Mouse (Mus musculus): Measurements from ENCODE around the gene Rxra. TPM values are rescaled to one million over a fixed set of nuclear protein-coding genes. Genes with fewer than 3 reads are reported as not detected.

The Rxra gene
- polyA plus RNA-seq, 1 experiment from 2014 or later, result 7.6 TPM

DNA sequence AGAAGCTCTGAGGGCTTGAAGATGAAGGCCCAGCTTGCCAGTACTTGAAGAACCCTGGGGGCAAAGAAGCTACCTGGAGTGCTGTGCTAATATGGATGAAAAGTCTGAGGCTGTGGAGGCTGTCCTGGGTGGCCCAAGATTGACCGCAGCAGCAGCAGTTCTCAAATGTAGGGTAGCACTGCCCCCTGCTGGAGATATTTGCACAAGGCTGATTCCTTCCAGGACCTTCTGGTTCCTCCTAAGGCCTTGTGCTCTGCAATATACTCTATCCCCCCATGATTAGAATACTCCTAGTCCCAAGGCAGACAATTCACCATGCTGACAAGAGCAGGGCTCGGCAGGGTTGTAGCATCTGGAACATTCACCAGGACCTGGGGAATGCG lies 88.7 kb downstream of the Rxra start:
- Histone ChIP-seq H3K27me3 (ENCODE audit: low read depth, poor library complexity, severe bottlenecking) (no peaks in the 10 kb centered on the region; the same call in 1 of the 2 replicates), H3K36me3 (peaks cover 22% of the 10 kb centered on the region), H3K27ac (replicated peaks) (peak overlapping the region; percentile 50; the same call in 1 of the 2 replicates), H3K9me3 (replicated peaks) (no peaks in the 10 kb centered on the region), H3K4me1 (peaks cover 27% of the 10 kb centered on the region), H3K4me3 (no peak overlapping the region)
- 31% methylated on average over 3 of the region's 3 CpGs for WGBS
- peak; percentile 80 for DNase-seq (ENCODE audit: low spot score)

DNA sequence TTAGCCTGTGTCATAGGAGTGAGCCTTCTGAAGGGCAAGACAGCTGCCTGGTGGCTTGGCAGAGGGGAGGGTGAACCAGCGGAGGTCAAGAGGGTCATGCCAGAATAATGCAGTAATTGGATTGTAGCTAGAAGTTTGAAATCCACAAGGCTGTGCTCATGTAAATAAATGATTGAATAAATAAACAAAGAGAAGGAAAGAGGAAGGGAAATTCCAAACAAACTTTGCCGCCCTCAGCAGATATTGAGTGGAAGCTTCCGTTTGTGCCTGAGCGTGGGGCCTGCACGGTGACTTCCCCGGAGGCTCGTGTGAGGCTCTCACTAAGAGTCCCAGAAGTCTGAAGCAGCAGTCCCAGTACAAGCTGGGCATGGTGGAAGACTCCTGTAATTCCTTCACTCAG lies 91.5 kb downstream of the Rxra start:
- Histone ChIP-seq H3K9me3 (replicated peaks) (no peaks in the 10 kb centered on the region), H3K27ac (replicated peaks) (no peak overlapping the region), H3K4me1 (peaks cover 24% of the 10 kb centered on the region), H3K4me3 (no peak overlapping the region), H3K36me3 (no peaks in the 10 kb centered on the region), H3K27me3 (ENCODE audit: low read depth, poor library complexity, severe bottlenecking) (no peaks in the 10 kb centered on the region; the same call in 1 of the 2 replicates)
- no peak for DNase-seq (ENCODE audit: low spot score)
- WGBS, result 56% methylated on average over 7 of the region's 7 CpGs

DNA sequence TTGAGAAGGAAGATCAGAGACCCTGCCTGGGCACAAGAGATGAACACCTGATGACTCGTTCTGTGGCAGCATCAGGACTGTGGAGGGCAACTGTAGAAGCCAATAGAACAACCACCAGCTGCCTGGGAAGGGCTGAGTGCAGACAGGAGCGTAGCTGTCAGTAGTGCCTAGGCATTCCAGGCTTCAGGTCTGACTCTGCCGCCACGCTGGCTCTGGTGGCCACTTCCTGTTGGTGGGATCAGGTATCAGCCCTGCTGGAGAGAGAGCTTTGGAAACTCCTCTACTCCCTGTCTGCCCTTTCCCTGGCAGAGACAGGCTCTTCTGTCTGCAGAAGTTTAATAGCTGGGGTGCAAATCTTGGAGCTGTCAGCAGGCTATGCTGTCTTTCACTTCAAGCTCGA lies 93.5 kb downstream of the Rxra start:
- no peak for DNase-seq (ENCODE audit: low spot score)
- WGBS, result 49% methylated on average over 5 of the region's 5 CpGs
- Histone ChIP-seq H3K27me3 (ENCODE audit: low read depth, poor library complexity, severe bottlenecking) (no peaks in the 10 kb centered on the region; the same call in 1 of the 2 replicates), H3K4me3 (no peak overlapping the region), H3K36me3 (no peaks in the 10 kb centered on the region), H3K9me3 (replicated peaks) (no peaks in the 10 kb centered on the region), H3K27ac (replicated peaks) (no peak overlapping the region), H3K4me1 (peaks cover 12% of the 10 kb centered on the region)

DNA sequence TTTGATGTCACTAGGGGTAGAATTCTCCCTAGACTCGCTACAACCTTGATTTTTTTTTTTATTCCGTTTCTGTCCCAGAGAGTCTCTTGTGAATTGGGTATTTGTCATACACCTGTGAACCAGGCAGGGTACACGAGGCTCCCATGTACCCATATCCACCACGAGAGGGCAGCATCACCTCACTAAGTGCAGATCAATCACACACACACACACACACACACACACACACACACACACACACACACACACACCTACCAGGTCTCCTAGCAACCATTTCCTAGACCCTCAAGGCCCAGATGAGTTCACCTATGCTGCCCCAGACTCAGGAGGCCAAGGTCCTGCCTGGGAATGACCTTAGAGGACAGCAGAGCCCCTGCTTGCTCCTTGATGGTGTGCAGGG lies 94.0 kb downstream of the Rxra start:
- no peaks in the 10 kb centered on the region for H3K9me3 ChIP-seq (replicated peaks)
- H3K4me1 ChIP-seq, result peaks cover 10% of the 10 kb centered on the region; the same call in 1 of the 2 replicates
- 6% methylated on average over 4 of the region's 4 CpGs for WGBS
- no peaks in the 10 kb centered on the region for H3K36me3 ChIP-seq
- H3K27ac ChIP-seq (replicated peaks), result no peak overlapping the region
- DNase-seq (ENCODE audit: low spot score), result peak; percentile 68
- no peak overlapping the region for H3K4me3 ChIP-seq
- no peaks in the 10 kb centered on the region; the same call in 1 of the 2 replicates for H3K27me3 ChIP-seq (ENCODE audit: low read depth, poor library complexity, severe bottlenecking)

DNA sequence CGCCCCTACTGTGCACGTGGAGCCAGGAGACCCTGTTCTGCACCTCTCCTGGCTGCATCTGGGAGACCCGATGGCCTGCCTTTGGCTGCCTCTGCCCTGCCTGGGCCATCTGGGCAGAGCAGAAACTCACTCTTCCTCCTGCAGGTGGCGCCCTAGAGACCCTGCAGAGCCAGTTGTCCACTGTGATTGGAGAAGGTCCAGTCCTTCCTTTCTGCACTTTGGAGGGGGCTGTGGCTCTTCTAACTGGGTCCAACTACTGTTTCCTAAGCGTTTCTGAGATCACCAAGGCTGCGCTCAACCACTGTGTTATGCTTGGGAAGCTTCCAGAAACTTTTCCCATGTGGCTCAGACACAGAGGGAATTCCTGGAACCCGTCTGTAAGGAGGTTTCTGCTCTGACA lies 95.7 kb downstream of the Rxra start:
- WGBS, result 30% methylated on average over 7 of the region's 7 CpGs
- no peaks in the 10 kb centered on the region for H3K36me3 ChIP-seq
- no peaks in the 10 kb centered on the region for H3K9me3 ChIP-seq (replicated peaks)
- no peaks in the 10 kb centered on the region; the same call in 1 of the 2 replicates for H3K27me3 ChIP-seq (ENCODE audit: low read depth, poor library complexity, severe bottlenecking)
- H3K27ac ChIP-seq (replicated peaks), result no peak overlapping the region
- H3K4me3 ChIP-seq, result no peak overlapping the region
- DNase-seq (ENCODE audit: low spot score), result peak; percentile 83
- peaks cover 10% of the 10 kb centered on the region; the same call in 1 of the 2 replicates for H3K4me1 ChIP-seq

DNA sequence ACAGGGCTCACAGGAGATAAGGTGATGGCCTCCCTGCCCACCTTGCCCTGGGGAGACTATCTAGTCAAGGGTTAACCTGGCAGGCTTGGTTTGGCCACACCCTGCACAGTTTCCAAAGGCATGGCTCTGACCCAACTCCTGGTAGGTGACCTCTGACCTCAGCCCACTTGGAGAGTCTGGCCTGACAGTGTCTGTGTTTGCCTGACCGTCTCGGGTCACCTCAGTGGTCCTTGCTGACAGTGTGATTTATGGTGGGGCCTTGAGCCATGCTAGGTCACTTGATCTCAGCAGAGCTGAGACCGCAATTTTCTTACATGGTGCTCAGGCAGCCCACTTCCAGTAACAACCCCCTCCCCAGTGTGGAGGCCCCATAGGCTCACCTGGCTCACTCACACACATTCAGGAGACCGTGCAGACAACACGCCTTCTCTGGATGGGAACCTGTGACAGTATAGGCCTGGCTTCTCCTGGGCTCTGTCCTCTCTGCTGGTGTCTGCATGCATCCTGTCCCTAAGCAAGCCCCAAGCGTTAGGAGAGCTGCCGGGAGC lies 96.7 kb downstream of the Rxra start:
- no peaks in the 10 kb centered on the region for H3K9me3 ChIP-seq (replicated peaks)
- DNase-seq (ENCODE audit: low spot score), result no peak
- peaks cover 10% of the 10 kb centered on the region; the same call in 1 of the 2 replicates for H3K4me1 ChIP-seq
- H3K27me3 ChIP-seq (ENCODE audit: low read depth, poor library complexity, severe bottlenecking), result no peaks in the 10 kb centered on the region; the same call in 1 of the 2 replicates
- H3K4me3 ChIP-seq, result no peak overlapping the region
- H3K27ac ChIP-seq (replicated peaks), result no peak overlapping the region
- H3K36me3 ChIP-seq, result no peaks in the 10 kb centered on the region
- 75% methylated on average over 7 of the region's 7 CpGs for WGBS

DNA sequence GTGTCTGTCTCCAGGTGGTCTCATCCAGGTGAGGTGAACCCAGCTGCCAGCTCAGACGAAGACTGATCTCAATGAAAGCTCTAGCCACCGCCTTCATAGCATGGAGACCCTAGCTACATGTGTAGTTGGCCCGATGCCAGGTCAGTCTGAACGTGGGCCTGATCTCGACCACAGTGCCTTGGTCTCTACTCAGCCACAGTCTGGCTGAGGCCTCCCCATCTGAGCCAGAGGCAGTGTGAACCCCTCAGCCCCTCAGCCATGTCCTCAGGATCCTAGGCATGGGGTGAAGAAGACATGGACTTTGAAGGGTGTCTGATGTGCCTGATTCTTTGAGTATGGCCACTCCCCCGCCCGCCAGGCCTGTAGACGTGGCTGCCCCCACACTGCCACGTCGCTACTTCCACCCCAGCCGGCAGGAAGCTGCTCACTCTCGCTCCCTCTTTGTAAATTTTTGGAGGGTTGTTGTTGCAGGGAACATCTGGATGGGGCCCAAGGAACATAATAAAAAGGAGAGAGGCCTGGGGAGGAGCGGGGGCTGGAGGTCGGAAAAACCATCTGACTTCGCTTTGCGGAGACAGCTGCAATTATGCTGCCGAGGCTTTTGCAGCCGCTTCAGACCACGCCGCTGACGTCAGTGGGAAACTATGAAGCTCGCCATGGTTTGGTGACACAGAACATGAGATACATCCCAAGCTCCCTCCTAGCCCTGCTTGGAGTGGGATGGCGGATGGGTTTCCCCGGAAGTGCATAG lies 97.9 kb downstream of the Rxra start:
- peaks cover 10% of the 10 kb centered on the region; the same call in 1 of the 2 replicates for H3K4me1 ChIP-seq
- no peak overlapping the region for H3K4me3 ChIP-seq
- DNase-seq (ENCODE audit: low spot score), result no peak
- no peaks in the 10 kb centered on the region; the same call in 1 of the 2 replicates for H3K27me3 ChIP-seq (ENCODE audit: low read depth, poor library complexity, severe bottlenecking)
- H3K27ac ChIP-seq (replicated peaks), result 0 out of 2 replicates have a peak overlapping the region, but pooled peaks have one; percentile 38
- WGBS, result 83% methylated on average over 24 of the region's 24 CpGs
- no peaks in the 10 kb centered on the region for H3K36me3 ChIP-seq
- H3K9me3 ChIP-seq (replicated peaks), result no peaks in the 10 kb centered on the region

DNA sequence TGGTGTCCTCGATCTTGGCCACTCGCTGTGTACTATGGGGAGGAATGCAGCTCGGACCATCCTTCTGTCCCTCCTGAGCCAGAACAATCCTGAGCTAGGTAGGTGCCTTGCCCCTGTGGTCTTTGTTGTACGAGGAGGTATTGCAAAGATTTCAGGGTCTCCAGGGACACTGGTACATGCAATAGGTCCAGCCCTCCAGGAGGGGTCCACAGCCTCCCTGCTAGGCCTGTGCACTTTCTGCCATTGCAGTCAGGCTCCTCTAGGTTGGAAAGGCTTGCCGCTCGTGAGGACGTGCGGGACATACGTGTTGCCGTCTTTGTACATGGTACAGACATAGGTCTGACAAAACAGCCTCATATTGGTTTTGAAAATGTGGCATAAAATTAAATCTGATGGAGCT lies 98.8 kb downstream of the Rxra start:
- no peak for DNase-seq (ENCODE audit: low spot score)
- Histone ChIP-seq H3K27me3 (ENCODE audit: low read depth, poor library complexity, severe bottlenecking) (no peaks in the 10 kb centered on the region), H3K4me3 (no peak overlapping the region), H3K36me3 (no peaks in the 10 kb centered on the region), H3K9me3 (replicated peaks) (no peaks in the 10 kb centered on the region), H3K27ac (replicated peaks) (0 out of 2 replicates have a peak overlapping the region, but pooled peaks have one; percentile 38), H3K4me1 (peaks cover 7% of the 10 kb centered on the region; the same call in 1 of the 2 replicates)
- WGBS, result 90% methylated on average over 10 of the region's 10 CpGs

DNA sequence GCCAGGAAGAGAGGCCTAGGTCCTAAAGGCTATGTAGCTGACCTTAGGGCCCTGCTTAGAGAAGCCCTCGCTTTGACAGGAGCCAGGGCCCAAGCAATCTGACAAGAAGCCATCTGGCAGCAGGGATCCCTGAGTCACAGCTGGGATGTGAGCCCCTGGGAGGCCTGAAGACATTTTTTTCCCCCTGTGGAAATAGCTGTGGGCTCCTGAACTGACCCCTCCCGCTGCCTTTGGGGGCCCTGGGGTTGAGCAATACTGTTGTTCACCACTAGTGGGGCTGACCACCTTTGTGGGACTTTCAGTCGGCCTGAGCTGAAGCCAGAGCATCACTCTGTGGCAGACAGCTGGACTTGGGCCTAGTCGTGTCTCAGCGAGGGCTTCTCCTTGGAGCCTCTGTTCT lies 99.4 kb downstream of the Rxra start:
- no peaks in the 10 kb centered on the region for H3K27me3 ChIP-seq (ENCODE audit: low read depth, poor library complexity, severe bottlenecking)
- peak overlapping the region; percentile 35 for H3K27ac ChIP-seq (replicated peaks)
- WGBS, result 65% methylated on average over 5 of the region's 5 CpGs
- no peak overlapping the region for H3K4me3 ChIP-seq
- H3K4me1 ChIP-seq, result peaks cover 4% of the 10 kb centered on the region; the same call in 1 of the 2 replicates
- H3K36me3 ChIP-seq, result no peaks in the 10 kb centered on the region
- H3K9me3 ChIP-seq (replicated peaks), result no peaks in the 10 kb centered on the region
- no peak for DNase-seq (ENCODE audit: low spot score)

DNA sequence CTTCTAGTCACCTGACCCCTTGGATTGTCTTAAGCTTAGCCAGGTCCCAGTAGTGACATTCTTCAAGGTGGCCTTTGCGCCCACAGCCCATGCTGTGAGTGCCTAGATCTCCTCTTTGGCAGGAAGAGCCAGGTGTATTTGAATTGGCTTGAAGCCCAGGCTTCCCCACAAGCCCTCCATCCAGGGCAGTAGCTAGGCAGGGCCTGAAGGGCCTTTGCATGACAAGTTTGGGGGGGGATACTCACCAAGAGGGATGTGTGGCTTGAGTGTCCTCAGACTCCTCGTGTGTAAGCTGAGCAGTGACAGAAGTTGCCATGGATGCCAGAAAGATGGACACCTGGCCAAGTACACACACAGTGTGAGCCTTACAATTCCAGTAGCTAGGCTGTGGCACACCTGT lies 101.5 kb downstream of the Rxra start:
- H3K4me3 ChIP-seq, result no peak overlapping the region
- H3K27me3 ChIP-seq (ENCODE audit: low read depth, poor library complexity, severe bottlenecking), result no peaks in the 10 kb centered on the region
- no peak overlapping the region for H3K27ac ChIP-seq (replicated peaks)
- 89% methylated on average over 2 of the region's 2 CpGs for WGBS
- no peaks in the 10 kb centered on the region for H3K9me3 ChIP-seq (replicated peaks)
- H3K4me1 ChIP-seq, result peaks cover 4% of the 10 kb centered on the region; the same call in 1 of the 2 replicates
- no peak for DNase-seq (ENCODE audit: low spot score)
- H3K36me3 ChIP-seq, result no peaks in the 10 kb centered on the region

DNA sequence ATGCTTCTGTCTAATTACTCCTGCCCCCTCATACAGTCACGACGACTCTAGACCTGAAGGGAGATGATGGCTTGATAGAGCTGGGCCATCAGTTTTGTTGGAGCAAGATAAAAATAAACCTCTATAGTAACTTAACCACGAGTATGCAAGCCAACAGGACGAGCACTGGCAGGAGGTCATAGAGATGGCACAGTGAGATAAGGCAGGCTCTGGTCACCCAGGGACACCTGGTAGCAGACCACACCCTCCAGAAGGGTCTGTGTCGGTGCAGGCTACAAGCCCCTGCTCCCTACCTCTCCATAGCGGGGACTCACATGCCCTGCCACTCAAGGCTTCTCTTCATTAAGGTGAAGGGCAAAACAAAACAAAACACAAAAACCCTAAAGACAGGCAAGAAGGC lies 102.0 kb downstream of the Rxra start:
- WGBS, result 81% methylated on average over 6 of the region's 6 CpGs
- Histone ChIP-seq H3K9me3 (replicated peaks) (no peaks in the 10 kb centered on the region), H3K36me3 (no peaks in the 10 kb centered on the region), H3K27me3 (ENCODE audit: low read depth, poor library complexity, severe bottlenecking) (no peaks in the 10 kb centered on the region), H3K4me1 (peaks cover 1% of the 10 kb centered on the region; the same call in 1 of the 2 replicates), H3K4me3 (no peak overlapping the region), H3K27ac (replicated peaks) (no peak overlapping the region)
- no peak for DNase-seq (ENCODE audit: low spot score)

DNA sequence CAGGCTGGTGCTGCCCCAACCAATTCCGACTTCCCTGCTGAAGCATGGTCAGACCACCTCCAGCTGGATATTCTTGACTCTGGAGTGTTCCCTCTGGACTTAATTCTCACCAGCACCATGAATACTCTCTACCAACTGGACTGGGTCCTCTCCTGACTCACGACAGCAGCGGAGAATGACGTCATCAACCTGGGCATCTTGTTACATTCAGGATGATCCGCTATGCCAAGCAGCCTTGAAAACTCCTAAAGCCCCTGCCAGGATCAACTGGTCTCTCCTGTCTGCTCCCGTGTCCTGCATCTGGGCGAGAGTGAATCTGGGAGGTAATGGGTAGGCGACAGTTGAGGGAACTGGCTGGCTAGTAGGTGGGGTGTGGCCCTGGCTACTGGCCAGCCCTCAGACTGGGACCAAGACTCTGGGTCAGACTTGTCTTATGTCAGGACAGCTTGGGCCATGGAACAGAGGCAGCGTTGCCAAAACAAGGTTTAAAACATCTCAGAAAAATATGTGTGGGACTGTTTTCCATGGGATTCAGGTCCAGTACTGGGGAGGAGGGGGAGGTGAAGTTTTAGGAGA lies 103.1 kb downstream of the Rxra start:
- Histone ChIP-seq H3K4me3 (no peak overlapping the region), H3K9me3 (replicated peaks) (no peaks in the 10 kb centered on the region), H3K36me3 (no peaks in the 10 kb centered on the region), H3K27me3 (ENCODE audit: low read depth, poor library complexity, severe bottlenecking) (no peaks in the 10 kb centered on the region), H3K27ac (replicated peaks) (no peak overlapping the region), H3K4me1 (no peaks in the 10 kb centered on the region)
- WGBS, result 91% methylated on average over 9 of the region's 9 CpGs
- no peak for DNase-seq (ENCODE audit: low spot score)

DNA sequence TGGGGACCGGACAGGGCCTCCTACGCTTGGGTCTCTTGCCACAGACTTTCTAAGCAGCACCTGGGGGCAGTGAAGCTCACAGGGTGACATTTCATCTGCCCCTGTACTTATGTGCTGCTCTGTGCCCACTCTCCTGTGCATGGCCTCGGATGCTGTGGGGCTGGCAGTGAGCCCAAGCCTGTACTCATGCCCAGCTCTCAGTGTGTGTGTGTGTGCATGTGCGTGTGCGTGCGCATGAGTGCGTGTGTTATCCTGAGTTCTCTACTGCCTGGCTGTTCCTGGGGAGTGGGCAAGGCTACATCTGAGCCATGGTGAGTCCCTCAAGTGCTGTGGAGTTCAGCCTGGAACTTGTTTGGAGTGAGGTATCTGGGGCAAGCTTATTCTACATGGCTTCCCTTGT lies 103.9 kb downstream of the Rxra start:
- Histone ChIP-seq H3K36me3 (no peaks in the 10 kb centered on the region), H3K27ac (replicated peaks) (no peak overlapping the region), H3K9me3 (replicated peaks) (no peaks in the 10 kb centered on the region), H3K4me1 (no peaks in the 10 kb centered on the region), H3K27me3 (ENCODE audit: low read depth, poor library complexity, severe bottlenecking) (no peaks in the 10 kb centered on the region), H3K4me3 (no peak overlapping the region)
- DNase-seq (ENCODE audit: low spot score), result no peak
- WGBS, result 97% methylated on average over 7 of the region's 7 CpGs
